Mouse (Mus musculus) forebrain, embryonic 14.5 days (tissue): ENCODE data around the gene Hepacam. TPM values are rescaled to one million over a fixed set of nuclear protein-coding genes. Genes with fewer than 3 reads are reported as not detected.
A peak's percentile ranks its signal among the peaks of the same experiment; 100 is the strongest.

Experiments
- ATAC-seq: fragments of 200-750 bp; cut with Nextera tagmentation; 2 replicates; pipeline ENCODE4 v1.8.0; 2017; ENCODE audit warnings: mild to moderate bottlenecking, moderate library complexity
- DNase-seq: peaks from one replicate; pipeline ENCODE4 v3.0.0-alpha.2; 2015; ENCODE audit warnings: low spot score
- H3K27ac ChIP-seq: fragments of 300-500 bp; sonication (generic); 2 replicates; pipeline ENCODE4 v1.5.1; 2014; ENCODE audit warnings: low read depth, mild to moderate bottlenecking, control low read depth, low read length, moderate library complexity
- H3K27me3 ChIP-seq: fragments of 300-500 bp; sonication (generic); replicated peaks from 2 replicates; pipeline ENCODE4 v1.6.1; 2014; ENCODE audit warnings: low read length, control low read depth, mixed read lengths; ENCODE audit not compliant: control insufficient read depth, insufficient read depth
- H3K36me3 ChIP-seq: fragments of 300-500 bp; sonication (generic); 2 replicates; pipeline ENCODE4 v1.6.1; 2014; ENCODE audit warnings: low read length, control low read depth; ENCODE audit not compliant: control insufficient read depth, insufficient read depth
- H3K4me1 ChIP-seq: fragments of 300-500 bp; sonication (generic); 2 replicates; pipeline ENCODE4 v1.6.1; 2014; ENCODE audit warnings: antibody characterized with exemption, low read length, control low read depth; ENCODE audit not compliant: control insufficient read depth, insufficient read depth
- H3K4me2 ChIP-seq: fragments of 300-500 bp; sonication (generic); 2 replicates; pipeline ENCODE4 v1.6.1; 2014; ENCODE audit warnings: mild to moderate bottlenecking, control low read depth, low read length
- H3K4me3 ChIP-seq: fragments of 300-500 bp; sonication (generic); 2 replicates; pipeline ENCODE4 v1.5.1; 2014; ENCODE audit warnings: low read depth, low read length, control low read depth
- H3K9ac ChIP-seq: fragments of 300-500 bp; sonication (generic); 2 replicates; pipeline ENCODE4 v1.6.1; 2014; ENCODE audit warnings: mild to moderate bottlenecking, low read length, control low read depth, moderate library complexity
- H3K9me3 ChIP-seq: fragments of 300-500 bp; sonication (generic); replicated peaks from 2 replicates; pipeline ENCODE4 v1.6.1; 2016; ENCODE audit warnings: low read length, control low read depth, mixed read lengths; ENCODE audit not compliant: control insufficient read depth
- WGBS: fragments of 180-500 bp; shearing (Covaris S2); extraction: QIAGEN DNeasy Blood & Tissue Kit; methylation state at CpG from one replicate; pipeline ENCODE4 v1.1.7; 2014; 5-methylcytosine and 5-hydroxymethylcytosine counted together
- polyA plus RNA-seq: library from polyadenylated mRNA; unstranded; fragments of >200 nt; fragmentation: Nextera tagmentation; extraction: Ambion mirVana; gene quantifications from 2 replicates; pipeline ENCODE4 v1.2.1, GENCODE M21; 2014

Hepacam gene
- polyA plus RNA-seq, 1 experiment from 2014 or later: 1.9 TPM

DNA sequence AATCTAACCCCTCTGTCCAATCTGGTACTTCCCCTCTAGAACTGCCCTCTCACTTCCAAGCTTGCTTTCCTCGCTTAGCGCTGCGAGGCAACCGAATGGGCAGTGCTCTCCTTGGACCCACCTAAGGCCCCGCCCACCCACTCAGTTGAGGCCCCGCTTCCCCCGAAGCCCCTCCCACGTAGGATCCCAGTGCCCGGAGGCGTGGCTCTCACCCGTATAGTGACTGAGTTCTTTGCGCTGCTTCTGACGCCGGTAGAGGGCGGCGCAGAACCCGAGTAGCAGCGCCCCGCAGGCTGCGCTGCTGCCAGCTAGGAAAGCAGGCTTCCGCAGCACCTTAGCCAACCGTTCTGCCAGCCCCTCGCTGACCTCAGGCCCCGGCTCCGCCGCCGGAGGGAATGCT lies 53.5 kb downstream of the Hepacam start:
- ATAC-seq (peak; percentile 95), DNase-seq (peak; percentile 93)
- H3K9me3 ChIP-seq: no peaks in the 10 kb centered on the region
- H3K27me3 ChIP-seq: no peaks in the 10 kb centered on the region
- H3K4me2 ChIP-seq: peak overlapping the region; percentile 50
- H3K4me1 ChIP-seq: no peaks in the 10 kb centered on the region
- no peak overlapping the region for H3K27ac ChIP-seq
- peak overlapping the region; percentile 45 for H3K9ac ChIP-seq
- whole genome bisulfite sequencing: under 1% methylated on average over 27 of the region's 27 CpGs
- H3K4me3 ChIP-seq: 0 out of 2 replicates have a peak overlapping the region, but pooled peaks have one; percentile 9
- H3K36me3 ChIP-seq: no peaks in the 10 kb centered on the region

DNA sequence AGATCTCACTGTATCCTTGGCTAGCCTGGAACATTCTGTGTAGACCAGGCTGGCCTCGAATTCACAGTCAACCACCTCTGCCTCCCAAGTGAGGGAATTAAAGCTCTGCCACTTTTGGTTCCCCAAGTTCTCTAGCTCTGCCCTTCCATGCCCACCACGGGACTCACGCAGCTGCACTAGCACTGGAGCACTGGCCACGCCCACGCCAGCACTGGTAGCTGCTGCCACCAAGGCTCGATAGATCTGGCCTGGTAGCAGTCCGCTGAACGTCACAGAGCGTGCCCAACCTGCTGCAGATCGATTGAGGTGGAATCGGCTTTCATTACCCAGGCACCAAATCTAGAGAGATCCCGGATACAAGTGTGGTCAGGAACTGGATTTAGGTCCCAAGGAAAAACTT lies 54.1 kb downstream of the Hepacam start:
- H3K9ac ChIP-seq: peak overlapping the region; percentile 45; the same call in 1 of the 2 replicates
- no peak overlapping the region for H3K27ac ChIP-seq
- H3K27me3 ChIP-seq: no peaks in the 10 kb centered on the region
- H3K36me3 ChIP-seq: no peaks in the 10 kb centered on the region
- no peaks in the 10 kb centered on the region for H3K9me3 ChIP-seq
- no peak overlapping the region for H3K4me3 ChIP-seq
- H3K4me2 ChIP-seq: peak overlapping the region; percentile 50
- H3K4me1 ChIP-seq: no peaks in the 10 kb centered on the region
- WGBS: 40% methylated on average over 12 of the region's 12 CpGs
- ATAC-seq (peak; percentile 45), DNase-seq (no peak)

DNA sequence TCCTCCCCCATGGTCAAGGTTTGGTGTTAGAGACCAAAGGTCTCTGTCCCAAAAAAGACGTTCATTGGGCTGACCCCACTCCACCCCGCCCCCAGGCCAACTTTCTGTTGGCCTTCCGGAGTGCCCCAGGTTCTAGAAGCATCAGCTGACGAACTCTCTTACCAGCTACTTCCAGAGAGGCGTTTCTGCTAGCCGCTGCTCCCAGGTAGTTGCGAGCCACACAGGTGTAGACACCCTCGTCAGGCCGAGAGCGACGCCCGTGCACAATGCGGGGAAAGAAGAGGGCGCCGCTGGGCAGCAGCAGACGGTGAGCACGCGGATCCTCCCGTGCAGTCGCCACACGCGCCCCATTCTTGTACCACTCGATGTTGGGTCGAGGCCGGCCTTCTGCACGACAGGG lies 62.2 kb downstream of the Hepacam start:
- Histone ChIP-seq H3K36me3 (no peaks in the 10 kb centered on the region), H3K9me3 (no peaks in the 10 kb centered on the region), H3K27ac (no peak overlapping the region), H3K27me3 (peaks cover 30% of the 10 kb centered on the region), H3K4me3 (no peak overlapping the region), H3K4me2 (no peak overlapping the region), H3K4me1 (peaks cover 11% of the 10 kb centered on the region), H3K9ac (no peak overlapping the region)
- ATAC-seq: no peak
- WGBS: 51% methylated on average over 26 of the region's 26 CpGs
- DNase-seq: no peak

DNA sequence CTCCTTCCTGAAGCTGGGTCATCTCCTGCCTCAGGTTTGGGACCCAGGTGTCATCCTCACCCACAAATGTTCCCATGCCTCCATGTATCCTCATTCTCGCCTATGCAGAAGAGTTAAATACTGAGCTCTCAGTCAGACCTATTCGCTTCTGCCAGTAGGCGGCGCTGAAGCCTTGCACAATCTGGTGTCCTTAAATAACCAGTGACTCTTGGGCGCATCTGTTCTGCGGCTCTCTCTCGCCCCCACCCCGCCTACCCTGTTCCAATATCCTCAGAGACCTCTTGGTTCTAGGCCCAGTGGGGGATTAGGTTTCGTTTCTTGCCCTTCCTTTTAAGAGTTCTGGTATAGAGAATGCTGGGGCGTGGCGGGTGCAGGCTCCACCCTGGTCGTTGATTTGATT lies 63.4 kb downstream of the Hepacam start:
- Histone ChIP-seq H3K27ac (no peak overlapping the region), H3K4me3 (no peak overlapping the region), H3K4me2 (peak overlapping the region; percentile 44), H3K27me3 (peaks cover 39% of the 10 kb centered on the region), H3K4me1 (peaks cover 11% of the 10 kb centered on the region), H3K9ac (no peak overlapping the region), H3K36me3 (no peaks in the 10 kb centered on the region), H3K9me3 (no peaks in the 10 kb centered on the region)
- DNase-seq (peak; percentile 97), ATAC-seq (peak; percentile 76)
- under 1% methylated on average over 12 of the region's 12 CpGs for WGBS

DNA sequence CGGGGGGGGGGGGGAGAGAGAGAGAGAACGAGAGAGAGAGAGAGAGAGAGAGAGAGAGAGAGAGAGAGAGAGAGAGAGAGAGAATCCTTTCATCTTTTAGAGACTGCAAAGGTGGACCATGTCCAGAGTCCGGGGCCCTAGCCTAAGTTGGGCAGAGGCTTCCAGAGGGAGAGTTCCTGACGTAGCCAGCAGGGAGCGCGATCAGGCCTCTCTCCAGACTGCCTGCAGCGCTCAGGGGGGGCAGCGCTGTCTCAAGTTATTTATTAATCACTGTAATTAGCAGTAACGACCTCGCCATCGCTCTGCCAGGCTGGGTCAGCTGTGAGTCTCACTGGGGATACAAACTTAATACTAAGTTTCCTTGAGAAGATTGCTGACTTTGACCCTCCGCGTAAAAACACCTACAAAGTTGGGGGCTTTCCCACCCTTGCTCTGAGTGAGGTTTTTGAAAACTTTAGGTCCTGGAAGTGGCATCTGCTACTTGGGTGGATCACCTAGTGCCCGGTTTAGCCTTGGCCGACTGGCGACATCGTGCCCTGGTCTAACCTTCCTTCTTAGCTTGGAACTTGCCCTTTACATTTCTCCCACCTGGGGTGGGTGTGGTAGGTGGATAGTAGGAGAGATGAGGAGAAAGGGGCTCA lies 65.0 kb downstream of the Hepacam start:
- no peak overlapping the region for H3K27ac ChIP-seq
- H3K4me2 ChIP-seq: peak overlapping the region; percentile 73
- peaks cover 42% of the 10 kb centered on the region for H3K27me3 ChIP-seq
- ATAC-seq (peak; percentile 53; the same call in 1 of the 2 replicates), DNase-seq (peak; percentile 77)
- peak overlapping the region; percentile 30 for H3K4me3 ChIP-seq
- H3K9me3 ChIP-seq: no peaks in the 10 kb centered on the region
- peaks cover 11% of the 10 kb centered on the region for H3K4me1 ChIP-seq
- H3K36me3 ChIP-seq: no peaks in the 10 kb centered on the region
- peak overlapping the region; percentile 55 for H3K9ac ChIP-seq
- WGBS: under 1% methylated on average over 15 of the region's 17 CpGs

DNA sequence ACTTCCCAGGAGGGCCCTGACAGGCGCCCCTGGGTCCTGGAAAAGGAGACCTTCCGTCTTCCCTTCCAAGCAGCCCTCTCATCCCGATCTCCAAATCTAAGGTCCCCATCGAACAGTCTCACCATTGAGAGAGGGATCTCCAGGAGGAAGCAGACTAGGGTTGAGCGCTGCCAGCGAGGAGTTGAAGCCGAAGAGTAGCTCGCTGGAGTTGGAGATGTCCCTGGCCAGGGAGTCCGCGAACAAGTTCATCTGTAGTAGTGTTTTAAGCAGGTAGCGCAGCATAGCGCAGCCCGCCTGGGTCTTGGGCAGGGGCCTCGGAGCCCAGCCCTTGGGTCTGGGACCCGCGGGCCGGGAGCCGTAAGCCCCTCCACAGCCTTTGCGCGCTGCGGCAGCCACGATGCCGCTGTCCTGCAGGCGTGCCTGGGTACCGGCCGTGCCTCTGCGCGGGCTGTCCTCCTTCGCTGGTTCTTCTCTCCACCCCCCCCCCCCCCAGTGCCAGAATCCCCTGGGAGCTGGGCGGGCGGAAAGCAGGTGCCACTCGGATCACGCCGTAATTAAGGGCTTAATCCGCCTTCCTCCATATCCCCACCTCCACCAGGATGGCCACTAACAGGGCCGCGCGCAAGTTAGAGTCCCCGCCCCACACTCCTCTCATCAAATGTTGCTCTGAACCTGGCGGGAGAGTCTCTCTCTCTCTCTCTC lies 65.7 kb downstream of the Hepacam start, which contains the start of gene Robo3:
Robo3 (minus strand) TSS at position 527 of the 702 bp plus-strand sequence.
- Histone ChIP-seq H3K9ac (peak within 1 kb of the TSS; percentile 55), H3K9me3 (no peaks in the 10 kb centered on the region), H3K4me1 (peaks cover 11% of the 10 kb centered on the region), H3K36me3 (no peaks in the 10 kb centered on the region), H3K27me3 (peaks cover 42% of the 10 kb centered on the region), H3K4me3 (peak within 1 kb of the TSS; percentile 30), H3K27ac (no peak within 1 kb of the TSS), H3K4me2 (peak within 1 kb of the TSS; percentile 73)
- DNase-seq (no peak), ATAC-seq (no peak)
- under 1% methylated on average over 39 of the region's 40 CpGs for WGBS

DNA sequence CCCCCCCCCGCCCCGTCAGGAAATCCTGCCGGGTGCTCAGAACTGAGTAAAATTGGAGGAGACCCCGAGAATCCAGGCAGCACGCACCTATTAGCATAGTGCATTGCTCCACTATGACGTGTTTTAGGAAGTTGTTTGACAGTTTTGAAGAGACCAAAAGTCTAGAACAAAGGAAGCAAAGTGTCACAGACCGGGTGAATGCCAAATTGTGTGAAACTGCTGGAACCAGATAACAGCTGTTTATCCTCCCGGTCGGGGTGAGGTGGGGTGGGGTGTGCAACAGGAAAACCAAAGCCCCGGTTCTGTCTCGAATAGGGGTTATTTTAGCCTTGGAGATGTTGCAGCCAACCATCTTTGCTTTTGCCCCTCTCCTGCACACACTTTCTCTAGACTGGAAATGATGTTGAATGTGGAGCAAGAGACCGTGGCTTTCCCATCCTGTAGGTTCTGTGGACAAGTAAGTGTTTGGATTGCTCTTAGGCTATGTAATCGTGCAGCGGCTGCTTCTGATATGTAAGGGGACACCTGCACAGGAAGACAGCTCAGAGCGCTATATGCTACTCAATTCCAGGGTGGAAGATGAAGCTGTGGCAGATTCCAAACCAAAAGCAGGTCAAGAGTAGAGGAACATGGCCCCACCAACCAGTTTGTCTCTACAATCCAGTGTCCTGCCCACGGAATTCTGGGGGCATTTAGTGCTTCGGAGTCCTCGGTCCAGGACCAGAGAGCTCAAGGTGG lies 66.8 kb downstream of the Hepacam start:
- ATAC-seq (no peak), DNase-seq (no peak)
- 7% methylated on average over 18 of the region's 18 CpGs for WGBS
- H3K4me2 ChIP-seq: peak overlapping the region; percentile 73
- no peaks in the 10 kb centered on the region for H3K9me3 ChIP-seq
- H3K36me3 ChIP-seq: no peaks in the 10 kb centered on the region
- H3K9ac ChIP-seq: no peak overlapping the region
- H3K27ac ChIP-seq: no peak overlapping the region
- no peak overlapping the region for H3K4me3 ChIP-seq
- H3K27me3 ChIP-seq: peaks cover 42% of the 10 kb centered on the region
- peaks cover 15% of the 10 kb centered on the region for H3K4me1 ChIP-seq

DNA sequence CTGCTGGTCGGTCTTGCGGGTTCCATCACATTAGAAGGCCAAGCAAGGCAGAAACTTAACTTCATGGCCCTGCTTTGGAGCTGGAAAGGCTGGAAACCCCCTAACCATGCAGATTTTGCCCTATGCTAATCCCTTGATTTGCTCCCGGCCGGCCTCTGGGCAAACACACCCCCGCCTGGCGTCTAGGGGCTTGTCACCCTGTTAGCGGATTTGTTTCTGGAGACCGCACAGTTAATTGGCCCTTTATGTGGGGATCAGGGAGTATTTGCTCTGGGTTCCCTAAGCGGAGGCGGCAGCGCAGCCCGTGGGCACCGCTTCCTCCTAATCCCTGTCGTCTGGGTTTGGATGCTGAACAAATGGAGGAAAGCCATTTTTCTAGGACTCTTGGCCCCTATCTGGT lies 67.8 kb downstream of the Hepacam start:
- no peaks in the 10 kb centered on the region for H3K36me3 ChIP-seq
- no peaks in the 10 kb centered on the region for H3K9me3 ChIP-seq
- ATAC-seq (no peak), DNase-seq (peak; percentile 52)
- H3K27me3 ChIP-seq: peaks cover 42% of the 10 kb centered on the region
- H3K27ac ChIP-seq: no peak overlapping the region
- H3K9ac ChIP-seq: no peak overlapping the region
- no peak overlapping the region for H3K4me2 ChIP-seq
- no peak overlapping the region for H3K4me3 ChIP-seq
- peaks cover 15% of the 10 kb centered on the region for H3K4me1 ChIP-seq
- 2% methylated on average over 14 of the region's 14 CpGs for WGBS
